Mouse (Mus musculus) thymus, postnatal 0 days (tissue): ENCODE data around the gene Ifitm5. TPM values are rescaled to one million over a fixed set of nuclear protein-coding genes. Genes with fewer than 3 reads are reported as not detected.

ENCODE experiments used
- DNase-seq: peaks from one replicate; pipeline ENCODE4 v3.0.0-alpha.2; 2015; ENCODE audit warnings: low spot score
- polyA plus RNA-seq: library from polyadenylated mRNA; unstranded; fragments of >200 nt; fragmentation: Nextera tagmentation; extraction: Ambion mirVana; gene quantifications from 2 replicates; pipeline ENCODE4 v1.2.1, GENCODE M21; 2015

Gene Ifitm5
- polyA plus RNA-seq, 1 experiment from 2014 or later = 0.39 TPM

GRCm38 (mm10) chr7:140941222-140942051 lies 8.7 kb downstream of the Ifitm5 start, which contains the start of gene Pgghg:
Pgghg (plus strand) TSS chr7:140941391.
- peak; percentile 86 for DNase-seq

GRCm38 (mm10) chr7:140939669-140940171 lies 10.4 kb downstream of the Ifitm5 start:
- DNase-seq = no peak

GRCm38 (mm10) chr7:140938896-140939295 lies 11.2 kb downstream of the Ifitm5 start:
- DNase-seq = no peak

GRCm38 (mm10) chr7:140938436-140938835 lies 11.7 kb downstream of the Ifitm5 start:
- DNase-seq = no peak

GRCm38 (mm10) chr7:140927181-140927580 lies 22.9 kb downstream of the Ifitm5 start:
- DNase-seq = no peak

GRCm38 (mm10) chr7:140923070-140923775 lies 26.9 kb downstream of the Ifitm5 start:
- peak; percentile 32 for DNase-seq

- peak; percentile 18 for DNase-seq
Observed at GRCm38 (mm10) chr7:140922398-140923069, 27.6 kb downstream of the Ifitm5 start.

- DNase-seq = no peak
Observed at GRCm38 (mm10) chr7:140921225-140921975, 28.7 kb downstream of the Ifitm5 start.

GRCm38 (mm10) chr7:140920418-140921029 lies 29.6 kb downstream of the Ifitm5 start, which contains the start of gene Nlrp6:
Nlrp6 (plus strand) TSS chr7:140920902.
- no peak for DNase-seq

- DNase-seq = no peak
Observed at GRCm38 (mm10) chr7:140919911-140920310, 30.2 kb downstream of the Ifitm5 start.

- DNase-seq = no peak
Observed at GRCm38 (mm10) chr7:140914031-140914690, 35.9 kb downstream of the Ifitm5 start.

- DNase-seq = no peak
Observed at GRCm38 (mm10) chr7:140912846-140913482, 37.1 kb downstream of the Ifitm5 start.

- DNase-seq = no peak
Observed at GRCm38 (mm10) chr7:140912293-140912692, 37.8 kb downstream of the Ifitm5 start.

GRCm38 (mm10) chr7:140908634-140909107 lies 41.4 kb downstream of the Ifitm5 start:
- peak; percentile 87 for DNase-seq

GRCm38 (mm10) chr7:140908181-140908580 lies 41.9 kb downstream of the Ifitm5 start:
- no peak for DNase-seq

GRCm38 (mm10) chr7:140907697-140908096 lies 42.4 kb downstream of the Ifitm5 start:
- DNase-seq = no peak

- no peak for DNase-seq
Observed at GRCm38 (mm10) chr7:140907131-140907530, 43.0 kb downstream of the Ifitm5 start.

- DNase-seq = no peak
Observed at GRCm38 (mm10) chr7:140905642-140906081, 44.4 kb downstream of the Ifitm5 start.

GRCm38 (mm10) chr7:140903212-140903611 lies 46.9 kb downstream of the Ifitm5 start:
- peak; percentile 77 for DNase-seq
